Mouse (Mus musculus) limb, embryonic 13.5 days (tissue): ENCODE measurements around the gene Ncoa7. TPM values are rescaled to one million over a fixed set of nuclear protein-coding genes. Genes with fewer than 3 reads are reported as not detected.

Experiments
- ATAC-seq: fragments of 200-750 bp; cut with Nextera tagmentation; 2 replicates; pipeline ENCODE4 v1.8.0; 2017; ENCODE audit warnings: low read depth, moderate number of reproducible peaks, moderate TSS enrichment; ENCODE audit not compliant: low FRiP score
- H3K27ac ChIP-seq: fragments of 300-500 bp; sonication (generic); 2 replicates; pipeline ENCODE4 v1.5.1; 2015; ENCODE audit warnings: inconsistent platforms, mild to moderate bottlenecking, moderate library complexity
- H3K27me3 ChIP-seq: fragments of 300-500 bp; sonication (generic); 2 replicates; pipeline ENCODE4 v1.6.1; 2015; ENCODE audit warnings: mild to moderate bottlenecking, inconsistent platforms
- H3K36me3 ChIP-seq: fragments of 300-500 bp; sonication (generic); 2 replicates; pipeline ENCODE4 v1.6.1; 2015; ENCODE audit warnings: inconsistent platforms, mild to moderate bottlenecking, moderate library complexity
- H3K4me1 ChIP-seq: fragments of 300-500 bp; sonication (generic); 2 replicates; pipeline ENCODE4 v1.6.1; 2015; ENCODE audit warnings: inconsistent platforms
- H3K4me2 ChIP-seq: fragments of 300-500 bp; sonication (generic); replicated peaks from 2 replicates; pipeline ENCODE4 v1.6.1; 2015; ENCODE audit warnings: inconsistent platforms, mild to moderate bottlenecking, moderate library complexity
- H3K4me3 ChIP-seq: fragments of 300-500 bp; sonication (generic); 2 replicates; pipeline ENCODE4 v1.5.1; 2015; ENCODE audit warnings: moderate library complexity, mild to moderate bottlenecking, inconsistent platforms
- H3K9ac ChIP-seq: fragments of 300-500 bp; sonication (generic); 2 replicates; pipeline ENCODE4 v1.6.1; 2015; ENCODE audit warnings: mild to moderate bottlenecking, inconsistent platforms
- H3K9me3 ChIP-seq: fragments of 300-500 bp; sonication (generic); 2 replicates; pipeline ENCODE4 v1.6.1; 2016; ENCODE audit warnings: inconsistent platforms
- WGBS: fragments of 180-500 bp; shearing (Covaris S2); methylation state at CpG from one replicate; pipeline ENCODE4 v1.1.7; 2015; 5-methylcytosine and 5-hydroxymethylcytosine counted together
- polyA plus RNA-seq: library from polyadenylated mRNA; unstranded; fragments of >200 nt; fragmentation: Nextera tagmentation; extraction: Ambion mirVana; gene quantifications from 2 replicates; pipeline ENCODE4 v1.2.1, GENCODE M21; 2015

Ncoa7 gene
- polyA plus RNA-seq, 1 experiment from 2014 or later = 8.3 TPM

DNA sequence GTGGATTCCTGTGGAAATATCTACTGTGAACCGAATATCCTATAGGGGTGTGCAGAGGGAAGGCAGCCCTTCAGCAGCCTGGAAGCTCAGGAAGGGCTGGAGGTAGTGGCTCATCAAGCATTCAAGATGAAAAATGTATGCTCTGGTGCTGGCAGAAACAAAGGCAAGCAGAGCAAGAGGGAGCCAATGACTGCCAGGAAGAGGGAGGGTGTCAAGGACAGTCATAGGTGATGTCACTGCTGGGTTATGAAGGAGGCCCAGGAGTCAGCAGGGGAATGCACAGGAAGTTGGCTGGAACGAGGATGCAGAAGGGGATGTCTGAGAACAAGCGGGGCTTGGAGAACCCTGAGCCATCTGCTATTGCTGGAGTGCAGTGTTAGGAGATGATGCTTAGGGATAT, 24.9 kb downstream of the Ncoa7 start:
- no peaks in the 10 kb centered on the region; the same call in none of the 2 replicates for H3K4me1 ChIP-seq
- H3K4me2 ChIP-seq = no peak overlapping the region
- no peak overlapping the region for H3K4me3 ChIP-seq
- H3K27me3 ChIP-seq = no peaks in the 10 kb centered on the region
- ATAC-seq = no peak
- no peak overlapping the region for H3K27ac ChIP-seq
- H3K9me3 ChIP-seq = no peaks in the 10 kb centered on the region
- H3K9ac ChIP-seq = no peak overlapping the region
- no peaks in the 10 kb centered on the region; the same call in 1 of the 2 replicates for H3K36me3 ChIP-seq
- 62% methylated on average over 3 of the region's 3 CpGs for WGBS

GRCm38 (mm10) chr10:30775987-30776386, 27.1 kb downstream of the Ncoa7 start:
- Histone ChIP-seq H3K27ac (no peak overlapping the region), H3K4me1 (no peaks in the 10 kb centered on the region; the same call in 1 of the 2 replicates), H3K4me2 (no peak overlapping the region), H3K36me3 (no peaks in the 10 kb centered on the region; the same call in 1 of the 2 replicates), H3K4me3 (no peak overlapping the region), H3K27me3 (no peaks in the 10 kb centered on the region), H3K9me3 (no peaks in the 10 kb centered on the region), H3K9ac (no peak overlapping the region)
- WGBS = 88% methylated on average over 2 of the region's 2 CpGs
- ATAC-seq = no peak

- H3K36me3 ChIP-seq = no peaks in the 10 kb centered on the region
- no peaks in the 10 kb centered on the region for H3K27me3 ChIP-seq
- no peak for ATAC-seq
- no peaks in the 10 kb centered on the region for H3K9me3 ChIP-seq
- H3K4me3 ChIP-seq = no peak overlapping the region
- no peak overlapping the region for H3K4me2 ChIP-seq
- H3K27ac ChIP-seq = no peak overlapping the region
- 74% methylated on average over 5 of the region's 5 CpGs for WGBS
- no peak overlapping the region for H3K9ac ChIP-seq
- H3K4me1 ChIP-seq = no peaks in the 10 kb centered on the region; the same call in 1 of the 2 replicates
Observed at GRCm38 (mm10) chr10:30775568-30775967, 27.6 kb downstream of the Ncoa7 start.

- no peaks in the 10 kb centered on the region for H3K27me3 ChIP-seq
- no peak overlapping the region for H3K9ac ChIP-seq
- ATAC-seq = no peak
- H3K4me3 ChIP-seq = no peak overlapping the region
- WGBS = 91% methylated on average over 2 of the region's 2 CpGs
- no peaks in the 10 kb centered on the region; the same call in 1 of the 2 replicates for H3K4me1 ChIP-seq
- no peak overlapping the region for H3K4me2 ChIP-seq
- no peaks in the 10 kb centered on the region for H3K36me3 ChIP-seq
- H3K9me3 ChIP-seq = no peaks in the 10 kb centered on the region
- H3K27ac ChIP-seq = no peak overlapping the region
Observed at GRCm38 (mm10) chr10:30774396-30774795, 28.7 kb downstream of the Ncoa7 start.

- H3K27ac ChIP-seq = no peak overlapping the region
- no peaks in the 10 kb centered on the region for H3K27me3 ChIP-seq
- no peaks in the 10 kb centered on the region; the same call in 1 of the 2 replicates for H3K4me1 ChIP-seq
- no peaks in the 10 kb centered on the region for H3K36me3 ChIP-seq
- H3K9ac ChIP-seq = no peak overlapping the region
- ATAC-seq = no peak
- 69% methylated on average over 5 of the region's 5 CpGs for WGBS
- no peak overlapping the region for H3K4me3 ChIP-seq
- no peak overlapping the region for H3K4me2 ChIP-seq
- no peaks in the 10 kb centered on the region for H3K9me3 ChIP-seq
Observed at GRCm38 (mm10) chr10:30773181-30773580, 29.9 kb downstream of the Ncoa7 start.

DNA sequence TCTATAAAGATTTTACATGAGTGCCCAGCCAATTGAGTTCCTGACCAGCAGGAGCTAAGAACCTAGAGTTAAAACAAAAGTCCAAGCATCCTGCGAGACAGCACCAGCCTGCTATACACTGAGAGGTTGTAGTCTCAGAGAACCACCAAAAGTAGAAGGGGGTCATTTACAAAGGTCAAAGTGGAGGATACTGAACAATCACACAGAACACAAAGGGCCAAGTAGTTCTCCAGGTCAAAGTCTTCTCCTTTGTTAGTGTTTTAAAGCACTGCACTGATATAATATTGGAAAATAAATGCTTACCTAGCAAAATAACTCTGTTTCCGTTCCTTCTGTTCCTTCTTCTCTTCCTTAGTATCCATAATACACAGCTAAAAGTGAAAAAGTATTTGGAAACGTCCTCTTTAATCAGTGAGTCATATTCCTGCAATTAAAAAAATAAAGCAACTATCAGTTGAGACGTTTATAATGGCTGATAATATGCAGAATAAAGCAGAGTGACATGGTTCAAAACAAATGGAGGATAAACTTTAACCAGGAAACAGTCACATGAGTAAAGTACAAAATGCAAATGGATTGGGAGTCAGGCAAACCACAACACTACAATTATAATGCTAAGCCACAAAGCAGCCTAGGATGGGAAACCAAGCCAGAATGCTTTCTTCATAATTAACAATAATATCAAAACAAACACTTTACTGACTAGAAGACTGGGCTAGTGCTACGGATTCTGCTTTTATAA, 31.5 kb downstream of the Ncoa7 start:
- H3K4me3 ChIP-seq = no peak overlapping the region
- no peaks in the 10 kb centered on the region for H3K27me3 ChIP-seq
- H3K9ac ChIP-seq = no peak overlapping the region
- no peaks in the 10 kb centered on the region for H3K9me3 ChIP-seq
- ATAC-seq = no peak
- H3K4me2 ChIP-seq = no peak overlapping the region
- peaks cover 4% of the 10 kb centered on the region; the same call in 1 of the 2 replicates for H3K36me3 ChIP-seq
- 78% methylated on average over 5 of the region's 5 CpGs for WGBS
- H3K27ac ChIP-seq = no peak overlapping the region
- H3K4me1 ChIP-seq = no peaks in the 10 kb centered on the region

DNA sequence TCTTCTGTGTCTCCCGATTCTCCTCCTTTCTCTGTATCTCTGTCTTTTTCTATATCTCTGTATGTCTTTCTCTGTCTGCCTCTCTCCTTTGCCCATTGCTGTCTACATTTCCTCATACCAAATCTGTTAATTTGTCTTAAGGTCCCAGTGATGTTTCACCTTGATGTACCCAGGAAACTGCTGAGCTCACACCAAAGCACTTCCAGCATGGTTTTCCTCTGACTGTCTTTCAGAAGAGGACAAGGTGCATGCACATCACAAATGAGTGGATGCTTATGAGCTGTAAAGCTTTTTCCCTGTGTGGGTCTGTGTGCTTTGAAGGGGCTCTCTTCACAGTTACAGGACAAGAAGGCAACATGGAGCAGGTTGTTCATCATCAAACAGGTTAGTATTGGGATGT, 34.3 kb downstream of the Ncoa7 start:
- WGBS = 94% methylated on average over 1 of the region's 1 CpGs
- Histone ChIP-seq H3K9ac (no peak overlapping the region), H3K4me1 (no peaks in the 10 kb centered on the region), H3K36me3 (peaks cover 12% of the 10 kb centered on the region), H3K4me2 (no peak overlapping the region), H3K27ac (no peak overlapping the region), H3K9me3 (0 out of 2 replicates have a peak, but pooled peaks cover 2% of the 10 kb centered on the region), H3K27me3 (no peaks in the 10 kb centered on the region), H3K4me3 (no peak overlapping the region)
- no peak for ATAC-seq

DNA sequence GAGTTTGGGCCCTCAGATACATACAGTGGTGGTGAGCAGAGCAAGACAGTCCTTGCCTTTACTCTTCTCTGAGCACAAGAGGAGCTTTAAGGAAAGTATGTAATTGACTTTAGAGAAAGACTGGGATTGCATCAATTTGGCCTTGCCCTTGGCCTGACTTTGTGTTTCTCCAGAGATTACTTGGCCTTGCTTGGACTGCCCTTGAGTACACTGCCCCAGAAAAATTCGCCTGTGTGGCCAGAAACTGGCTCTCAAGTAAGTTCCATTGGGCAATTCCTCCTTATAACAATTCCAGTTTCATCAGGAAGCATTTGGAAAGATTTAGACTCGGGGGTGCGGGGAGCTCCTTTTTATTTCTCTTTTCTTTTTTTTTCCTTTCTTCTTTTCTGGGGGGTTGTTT, 34.9 kb downstream of the Ncoa7 start:
- Histone ChIP-seq H3K9ac (no peak overlapping the region), H3K4me2 (no peak overlapping the region), H3K27ac (no peak overlapping the region), H3K36me3 (peaks cover 12% of the 10 kb centered on the region), H3K4me3 (no peak overlapping the region), H3K9me3 (0 out of 2 replicates have a peak, but pooled peaks cover 2% of the 10 kb centered on the region), H3K27me3 (no peaks in the 10 kb centered on the region), H3K4me1 (no peaks in the 10 kb centered on the region)
- no peak for ATAC-seq
- WGBS = 86% methylated on average over 3 of the region's 3 CpGs

DNA sequence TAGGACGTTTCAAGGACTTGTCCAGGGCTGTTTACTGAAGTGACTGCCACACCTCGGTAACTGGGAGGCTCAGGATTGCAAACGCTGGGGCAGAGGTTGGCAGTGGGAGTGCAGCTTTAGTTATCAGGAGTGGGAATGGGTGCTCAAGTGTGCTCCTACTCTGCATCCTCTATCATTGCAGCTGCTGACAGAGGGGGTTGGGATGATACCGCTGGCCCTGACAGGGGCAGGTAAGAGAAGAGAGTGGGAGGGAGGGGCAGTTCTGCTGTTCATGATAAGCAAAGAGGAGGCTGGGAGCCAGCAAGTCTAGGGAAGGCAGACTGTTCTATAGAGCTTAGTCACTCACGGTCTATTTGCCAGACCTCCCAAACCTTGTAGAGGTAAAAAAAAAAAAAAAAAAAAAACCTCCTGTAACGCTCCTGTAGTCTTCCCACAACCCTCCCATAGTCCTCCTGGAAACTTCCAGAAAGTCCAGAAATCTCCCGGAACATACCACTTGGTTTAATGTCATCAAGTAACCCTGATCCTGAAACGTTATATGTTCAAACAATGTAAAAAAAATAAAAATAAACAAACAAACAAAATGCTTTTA, 39.9 kb downstream of the Ncoa7 start:
- H3K27me3 ChIP-seq = no peaks in the 10 kb centered on the region
- H3K9me3 ChIP-seq = 0 out of 2 replicates have a peak, but pooled peaks cover 2% of the 10 kb centered on the region
- H3K27ac ChIP-seq = no peak overlapping the region
- H3K4me2 ChIP-seq = no peak overlapping the region
- no peak overlapping the region for H3K4me3 ChIP-seq
- H3K4me1 ChIP-seq = no peaks in the 10 kb centered on the region
- no peak overlapping the region for H3K9ac ChIP-seq
- H3K36me3 ChIP-seq = peaks cover 12% of the 10 kb centered on the region
- ATAC-seq = no peak
- 77% methylated on average over 8 of the region's 8 CpGs for WGBS

- H3K9me3 ChIP-seq = 0 out of 2 replicates have a peak, but pooled peaks cover 2% of the 10 kb centered on the region
- H3K27ac ChIP-seq = no peak overlapping the region
- 69% methylated on average over 4 of the region's 4 CpGs for WGBS
- no peak for ATAC-seq
- H3K4me1 ChIP-seq = no peaks in the 10 kb centered on the region
- no peak overlapping the region for H3K4me2 ChIP-seq
- peaks cover 9% of the 10 kb centered on the region for H3K36me3 ChIP-seq
- H3K27me3 ChIP-seq = no peaks in the 10 kb centered on the region
- no peak overlapping the region for H3K4me3 ChIP-seq
- no peak overlapping the region for H3K9ac ChIP-seq
Observed at GRCm38 (mm10) chr10:30762284-30762964, 40.7 kb downstream of the Ncoa7 start.

GRCm38 (mm10) chr10:30759360-30760147, 43.6 kb downstream of the Ncoa7 start:
- Histone ChIP-seq H3K4me1 (no peaks in the 10 kb centered on the region), H3K9ac (no peak overlapping the region), H3K4me2 (no peak overlapping the region), H3K27me3 (no peaks in the 10 kb centered on the region), H3K27ac (no peak overlapping the region), H3K36me3 (peaks cover under 1% of the 10 kb centered on the region), H3K4me3 (no peak overlapping the region), H3K9me3 (no peaks in the 10 kb centered on the region)
- no peak for ATAC-seq
- WGBS = 68% methylated on average over 8 of the region's 8 CpGs

DNA sequence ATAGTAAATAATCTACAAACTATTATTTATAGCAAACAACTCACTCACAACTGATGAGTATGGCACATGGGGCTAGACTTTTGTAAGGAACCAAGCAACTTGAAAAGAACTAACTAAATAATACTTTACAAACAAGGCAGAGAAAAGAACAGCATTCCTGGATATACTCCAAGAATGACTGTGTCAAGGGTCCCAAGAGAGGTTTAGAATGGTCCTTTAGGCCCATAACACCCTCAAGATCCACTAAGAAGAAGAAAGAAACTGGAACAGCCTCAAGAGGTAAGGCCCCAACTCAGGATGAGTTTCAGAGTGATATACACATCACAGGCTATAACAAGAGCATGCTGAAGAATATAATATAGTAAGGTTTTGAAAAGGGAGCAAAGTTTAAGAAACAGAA, 47.1 kb downstream of the Ncoa7 start:
- H3K9me3 ChIP-seq = no peaks in the 10 kb centered on the region
- no peak for ATAC-seq
- no peaks in the 10 kb centered on the region for H3K27me3 ChIP-seq
- H3K36me3 ChIP-seq = no peaks in the 10 kb centered on the region
- H3K4me2 ChIP-seq = no peak overlapping the region
- H3K4me3 ChIP-seq = no peak overlapping the region
- H3K27ac ChIP-seq = no peak overlapping the region
- no peak overlapping the region for H3K9ac ChIP-seq
- no peaks in the 10 kb centered on the region for H3K4me1 ChIP-seq
